Mouse (Mus musculus) ES-E14 (cell line): ENCODE data around the gene Gm17728. TPM values are rescaled to one million over a fixed set of nuclear protein-coding genes. Genes with fewer than 3 reads are reported as not detected.

ENCODE experiments used
- total RNA-seq: library from RNA; depleted of rRNA; stranded (reverse); fragments of 300-350 nt; gene quantifications from 2 replicates; pipeline ENCODE4 v1.2.3, GENCODE M21; 2012; rRNA removed

Gm17728 gene
- total RNA-seq, 1 experiment, result 1.2 TPM

Other genes with a start within 250 kb of the Gm17728 start
- gene Pabpc6, start 247.7 kb downstream of the Gm17728 start, total RNA-seq, result 0.90 and 1.2 TPM in 2 replicates